10 mouse cellular contexts compared by ENCODE assay signal in the genomic region with DNA sequence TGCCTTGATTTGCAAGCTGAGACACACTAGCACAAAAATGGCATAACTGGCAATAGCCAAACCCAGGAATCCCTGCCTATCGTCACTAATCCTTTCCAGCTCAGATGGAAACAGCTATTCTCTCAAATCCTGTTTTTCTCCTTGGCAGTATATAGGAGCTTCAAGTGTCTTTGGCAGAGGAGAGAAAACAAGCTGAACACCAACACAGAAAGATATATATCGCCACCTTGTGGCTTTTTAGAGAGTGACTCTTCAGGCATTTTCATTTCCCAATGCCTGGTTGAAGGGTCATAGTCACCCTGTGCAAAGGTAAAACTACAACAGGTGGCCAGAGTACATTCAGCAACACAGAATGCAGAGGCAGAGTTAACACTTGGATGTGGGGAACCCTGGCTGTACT.
DNase-seq lines count a peak whose midpoint lies in the region; ATAC-seq lines count a peak whose summit lies in the region.
"Had no signal": no experiment of that assay in that cellular context is flagged by ENCODE, and none has a peak within 500 bp of the region (broad histone marks: within the 10 kb centered on the region; RNA-seq: fewer than 3 reads in every experiment).

No protein-coding gene starts in this region.

- no peak for DNase-seq in frontal cortex, postnatal 14 days (ENCODE audit: low spot score in 2 of 2)
- DNase-seq in left cerebral cortex, adult 11 months (ENCODE audit: low spot score) = peak; percentile 18
- DNase-seq in left cerebral cortex, adult 8-10 months (ENCODE audit: low spot score in 2 of 2) = no peak
- peak; percentile 59 for DNase-seq in NIH3T3 (ENCODE audit: low read depth)
- peak; percentile 10 for DNase-seq in lung, postnatal 25 days (ENCODE audit: low spot score)
- DNase-seq in natural killer cell, adult 2 months (ENCODE audit: low spot score in 2 of 2) = no peak
- DNase-seq in neural tube, embryonic 10.5 days (ENCODE audit: extremely low spot score, low spot score) = no peak
- DNase-seq: thymus, postnatal 36 days had no signal

- ATAC-seq in frontal cortex, adult (ENCODE audit: low TSS enrichment) = peak; percentile 69
- ATAC-seq: intestine, embryonic 16.5 days had no signal

Comparison
In these comparisons a context has a peak if more than half of its experiments do, and no peak if none do; other contexts are left out.
1. DNase-seq: peak in left cerebral cortex, adult 11 months (single experiment), NIH3T3 (single experiment) and lung, postnatal 25 days (single experiment); none in frontal cortex, postnatal 14 days (0 of 2), left cerebral cortex, adult 8-10 months (0 of 2), natural killer cell, adult 2 months (0 of 2) and neural tube, embryonic 10.5 days (single experiment).